Mouse (Mus musculus): ENCODE measurements at regions not wholly inside any gene's neighbourhood (a gene's known extent, or its start where the extent isn't known, plus 50 kb on each side); places are given as distances from the start of the nearest gene placed in this dataset.
A peak's percentile ranks its signal among the peaks of the same experiment; 100 is the strongest.

- no peak for ATAC-seq (ENCODE audit: low FRiP score, low TSS enrichment)
- H3K4me2 ChIP-seq (ENCODE audit: low read length) = no peak overlapping the region
- WGBS = 20% methylated on average over 2 of the region's 2 CpGs
- H3K27ac ChIP-seq (replicated peaks; ENCODE audit: low read depth, low read length) = peak overlapping the region; percentile 15; the same call in 1 of the 2 replicates
- no peak overlapping the region for H3K4me3 ChIP-seq (replicated peaks; ENCODE audit: low read depth, low read length)
- no peaks in the 10 kb centered on the region for H3K9me3 ChIP-seq (ENCODE audit: control insufficient read depth, low read length)
- peaks cover 12% of the 10 kb centered on the region for H3K4me1 ChIP-seq (ENCODE audit: control insufficient read depth, insufficient read depth, low read length)
- H3K36me3 ChIP-seq (ENCODE audit: control insufficient read depth, insufficient read depth, low read length) = no peaks in the 10 kb centered on the region
- no peaks in the 10 kb centered on the region for H3K27me3 ChIP-seq (ENCODE audit: control insufficient read depth, insufficient read depth, low read length)
- no peak overlapping the region for H3K9ac ChIP-seq (replicated peaks; ENCODE audit: low read length)
- peak; percentile 21 for DNase-seq
These were observed 1187.0 kb upstream of the Map3k7 start for GRCm38 (mm10) chr4:30776816-30777442.

- Histone ChIP-seq H3K9ac (replicated peaks; ENCODE audit: low read length) (no peak overlapping the region), H3K36me3 (ENCODE audit: control insufficient read depth, insufficient read depth, low read length) (no peaks in the 10 kb centered on the region), H3K4me2 (ENCODE audit: low read length) (no peak overlapping the region), H3K27ac (replicated peaks; ENCODE audit: low read depth, low read length) (no peak overlapping the region), H3K4me1 (ENCODE audit: control insufficient read depth, insufficient read depth, low read length) (peaks cover 6% of the 10 kb centered on the region; the same call in 1 of the 2 replicates), H3K4me3 (replicated peaks; ENCODE audit: low read depth, low read length) (no peak overlapping the region), H3K27me3 (ENCODE audit: control insufficient read depth, insufficient read depth, low read length) (no peaks in the 10 kb centered on the region), H3K9me3 (ENCODE audit: control insufficient read depth, low read length) (no peaks in the 10 kb centered on the region)
- ATAC-seq (ENCODE audit: low FRiP score, low TSS enrichment) (no peak), DNase-seq (no peak)
- 61% methylated on average over 2 of the region's 2 CpGs for WGBS
These were observed 1182.2 kb upstream of the Map3k7 start for GRCm38 (mm10) chr4:30781649-30782048.

- Histone ChIP-seq H3K36me3 (ENCODE audit: control insufficient read depth, insufficient read depth, low read length) (no peaks in the 10 kb centered on the region), H3K4me1 (ENCODE audit: control insufficient read depth, insufficient read depth, low read length) (peaks cover 16% of the 10 kb centered on the region; the same call in 1 of the 2 replicates), H3K9ac (replicated peaks; ENCODE audit: low read length) (no peak overlapping the region), H3K27ac (replicated peaks; ENCODE audit: low read depth, low read length) (peak overlapping the region; percentile 70; the same call in 1 of the 2 replicates), H3K27me3 (ENCODE audit: control insufficient read depth, insufficient read depth, low read length) (no peaks in the 10 kb centered on the region), H3K9me3 (ENCODE audit: control insufficient read depth, low read length) (no peaks in the 10 kb centered on the region), H3K4me3 (replicated peaks; ENCODE audit: low read depth, low read length) (no peak overlapping the region), H3K4me2 (ENCODE audit: low read length) (no peak overlapping the region)
- 13% methylated on average over 5 of the region's 5 CpGs for WGBS
- ATAC-seq (ENCODE audit: low FRiP score, low TSS enrichment) (peak; percentile 83), DNase-seq (peak; percentile 64)
These were observed 1173.8 kb upstream of the Map3k7 start for GRCm38 (mm10) chr4:30789976-30790657.

- H3K27ac ChIP-seq (replicated peaks; ENCODE audit: low read depth, low read length) = no peak overlapping the region
- H3K9me3 ChIP-seq (ENCODE audit: control insufficient read depth, low read length) = no peaks in the 10 kb centered on the region
- no peak overlapping the region for H3K4me2 ChIP-seq (ENCODE audit: low read length)
- H3K9ac ChIP-seq (replicated peaks; ENCODE audit: low read length) = no peak overlapping the region
- DNase-seq = no peak
- H3K27me3 ChIP-seq (ENCODE audit: control insufficient read depth, insufficient read depth, low read length) = no peaks in the 10 kb centered on the region
- H3K36me3 ChIP-seq (ENCODE audit: control insufficient read depth, insufficient read depth, low read length) = no peaks in the 10 kb centered on the region
- H3K4me3 ChIP-seq (replicated peaks; ENCODE audit: low read depth, low read length) = no peak overlapping the region
- ATAC-seq (ENCODE audit: low FRiP score, low TSS enrichment) = no peak
- no peaks in the 10 kb centered on the region for H3K4me1 ChIP-seq (ENCODE audit: control insufficient read depth, insufficient read depth, low read length)
These were observed 1154.1 kb upstream of the Map3k7 start for GRCm38 (mm10) chr4:30809798-30810197.

GRCm38 (mm10) chr4:30855361-30856056 is 1108.4 kb upstream of the Map3k7 start:
- Histone ChIP-seq H3K4me3 (replicated peaks; ENCODE audit: low read depth, low read length) (no peak overlapping the region), H3K27ac (replicated peaks; ENCODE audit: low read depth, low read length) (no peak overlapping the region), H3K27me3 (ENCODE audit: control insufficient read depth, insufficient read depth, low read length) (no peaks in the 10 kb centered on the region), H3K4me1 (ENCODE audit: control insufficient read depth, insufficient read depth, low read length) (0 out of 2 replicates have a peak, but pooled peaks cover 2% of the 10 kb centered on the region), H3K36me3 (ENCODE audit: control insufficient read depth, insufficient read depth, low read length) (no peaks in the 10 kb centered on the region), H3K9me3 (ENCODE audit: control insufficient read depth, low read length) (no peaks in the 10 kb centered on the region; the same call in 1 of the 2 replicates), H3K4me2 (ENCODE audit: low read length) (no peak overlapping the region), H3K9ac (replicated peaks; ENCODE audit: low read length) (no peak overlapping the region)
- 27% methylated on average over 5 of the region's 5 CpGs for WGBS
- ATAC-seq (ENCODE audit: low FRiP score, low TSS enrichment) = peak; percentile 87
- peak; percentile 76 for DNase-seq

- Histone ChIP-seq H3K27ac (replicated peaks; ENCODE audit: low read depth, low read length) (no peak overlapping the region), H3K9me3 (ENCODE audit: control insufficient read depth, low read length) (no peaks in the 10 kb centered on the region), H3K27me3 (ENCODE audit: control insufficient read depth, insufficient read depth, low read length) (no peaks in the 10 kb centered on the region), H3K9ac (replicated peaks; ENCODE audit: low read length) (no peak overlapping the region), H3K4me1 (ENCODE audit: control insufficient read depth, insufficient read depth, low read length) (no peaks in the 10 kb centered on the region), H3K4me3 (replicated peaks; ENCODE audit: low read depth, low read length) (no peak overlapping the region), H3K4me2 (ENCODE audit: low read length) (no peak overlapping the region), H3K36me3 (ENCODE audit: control insufficient read depth, insufficient read depth, low read length) (no peaks in the 10 kb centered on the region)
- peak; percentile 6 for DNase-seq
- WGBS = 80% methylated on average over 2 of the region's 2 CpGs
- ATAC-seq (ENCODE audit: low FRiP score, low TSS enrichment) = no peak
These were observed 1058.9 kb upstream of the Map3k7 start for GRCm38 (mm10) chr4:30904966-30905365.

- Histone ChIP-seq H3K4me1 (ENCODE audit: control insufficient read depth, insufficient read depth, low read length) (no peaks in the 10 kb centered on the region), H3K27me3 (ENCODE audit: control insufficient read depth, insufficient read depth, low read length) (no peaks in the 10 kb centered on the region), H3K4me2 (ENCODE audit: low read length) (no peak overlapping the region), H3K9me3 (ENCODE audit: control insufficient read depth, low read length) (no peaks in the 10 kb centered on the region), H3K27ac (replicated peaks; ENCODE audit: low read depth, low read length) (no peak overlapping the region), H3K36me3 (ENCODE audit: control insufficient read depth, insufficient read depth, low read length) (no peaks in the 10 kb centered on the region), H3K9ac (replicated peaks; ENCODE audit: low read length) (no peak overlapping the region), H3K4me3 (replicated peaks; ENCODE audit: low read depth, low read length) (no peak overlapping the region)
- DNase-seq = no peak
- WGBS = 85% methylated on average over 4 of the region's 4 CpGs
- no peak for ATAC-seq (ENCODE audit: low FRiP score, low TSS enrichment)
These were observed 1041.0 kb upstream of the Map3k7 start for GRCm38 (mm10) chr4:30922944-30923343.

GRCm38 (mm10) chr4:30932358-30932757 is 1031.5 kb upstream of the Map3k7 start:
- H3K9me3 ChIP-seq (ENCODE audit: control insufficient read depth, low read length) = no peaks in the 10 kb centered on the region
- no peaks in the 10 kb centered on the region for H3K36me3 ChIP-seq (ENCODE audit: control insufficient read depth, insufficient read depth, low read length)
- H3K4me1 ChIP-seq (ENCODE audit: control insufficient read depth, insufficient read depth, low read length) = no peaks in the 10 kb centered on the region
- H3K4me3 ChIP-seq (replicated peaks; ENCODE audit: low read depth, low read length) = no peak overlapping the region
- H3K9ac ChIP-seq (replicated peaks; ENCODE audit: low read length) = no peak overlapping the region
- ATAC-seq (ENCODE audit: low FRiP score, low TSS enrichment) = no peak
- no peak overlapping the region for H3K4me2 ChIP-seq (ENCODE audit: low read length)
- H3K27me3 ChIP-seq (ENCODE audit: control insufficient read depth, insufficient read depth, low read length) = no peaks in the 10 kb centered on the region
- WGBS = 64% methylated on average over 3 of the region's 3 CpGs
- no peak overlapping the region for H3K27ac ChIP-seq (replicated peaks; ENCODE audit: low read depth, low read length)
- DNase-seq = no peak

Data from midbrain, embryonic 14.5 days (tissue).